Mouse (Mus musculus) layer of hippocampus, postnatal 36 days (tissue): ENCODE measurements around the gene Gm20721. TPM values are rescaled to one million over a fixed set of nuclear protein-coding genes. Genes with fewer than 3 reads are reported as not detected.
"Not testable (repeated sequence)": the region's sequence is repeated elsewhere in the genome, so short reads cannot be mapped to it uniquely, and the experiment has no call there.

Experiments
- DNase-seq, 2 experiments: peaks; one replicate each; pipeline ENCODE4 v3.0.0; 2022
- total RNA-seq, 2 experiments: library from RNA; stranded (reverse); gene quantifications; 2 replicates each; pipeline ENCODE4 v1.2.3; 2021

Gene Gm20721
- total RNA-seq = 1 to 10 TPM; 1.7 to 2.7 TPM

- DNase-seq = no peak
These were observed at the start of gene Gm20721 for GRCm38 (mm10) chr2:174346612-174346998. Gm20721 (minus strand) TSS chr2:174346712.

- no peak for DNase-seq
These were observed 46.9 kb upstream of the Gm20721 start for GRCm38 (mm10) chr2:174393383-174393782.

DNA sequence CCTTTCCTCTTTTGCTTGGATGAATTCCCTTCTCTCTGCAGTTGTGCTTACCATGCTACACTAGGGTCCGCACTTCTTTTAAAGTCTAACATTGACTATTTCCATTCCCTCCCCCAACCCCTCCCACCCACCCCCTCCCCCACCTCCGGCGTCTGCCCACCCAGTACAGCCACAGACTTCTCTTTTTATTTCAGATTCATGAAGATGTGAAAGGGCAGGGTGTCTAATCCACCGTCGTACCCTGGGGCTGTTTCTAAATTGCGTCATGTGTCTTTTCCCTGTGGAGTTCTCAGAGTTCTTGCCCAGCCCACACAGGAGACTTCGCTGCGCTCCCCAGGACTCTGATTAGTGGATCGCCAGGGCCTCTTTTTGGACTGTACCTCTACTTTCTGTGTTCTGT, 46.0 kb upstream of the Gm20721 start:
- no peak for DNase-seq

DNA sequence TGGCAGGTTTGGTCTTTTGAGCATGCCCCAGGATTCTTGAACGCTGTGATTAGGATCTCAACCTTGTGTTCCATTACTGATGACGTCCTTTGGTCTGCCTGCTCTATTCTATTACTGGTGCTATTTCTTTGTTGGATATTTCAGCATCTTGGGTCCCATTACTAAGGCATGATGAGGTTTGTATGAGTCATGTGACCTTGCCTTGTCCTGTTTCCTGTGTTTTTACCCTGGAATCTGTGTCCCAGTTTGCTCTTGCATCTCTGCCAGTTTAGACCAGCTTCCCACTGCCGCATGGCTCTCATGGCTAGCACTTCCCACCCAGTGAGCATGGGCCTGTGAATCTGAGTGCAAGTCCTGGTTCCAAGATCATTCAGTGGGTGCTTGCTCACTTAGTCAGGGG, 45.4 kb upstream of the Gm20721 start:
- no peak for DNase-seq

DNA sequence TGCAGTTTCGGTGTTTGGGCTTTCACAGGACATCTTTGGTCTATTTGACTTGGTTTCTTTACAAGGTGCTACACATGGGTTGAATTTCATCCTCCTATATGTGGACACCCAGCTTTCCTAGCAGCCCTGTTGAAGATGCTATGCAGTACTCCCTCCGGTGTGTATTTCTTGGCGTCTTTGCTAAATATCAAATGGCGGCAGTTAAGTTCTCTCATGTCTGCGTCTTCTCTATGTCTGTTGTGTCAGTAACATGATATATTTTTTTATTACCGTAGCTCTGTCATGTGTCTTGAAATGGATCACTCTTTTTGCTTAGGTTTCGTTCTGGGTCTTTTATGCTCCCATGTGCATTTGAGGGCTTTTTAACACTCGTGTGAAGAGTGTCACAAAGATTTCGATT, 34.5 kb upstream of the Gm20721 start:
- DNase-seq = no peak

DNA sequence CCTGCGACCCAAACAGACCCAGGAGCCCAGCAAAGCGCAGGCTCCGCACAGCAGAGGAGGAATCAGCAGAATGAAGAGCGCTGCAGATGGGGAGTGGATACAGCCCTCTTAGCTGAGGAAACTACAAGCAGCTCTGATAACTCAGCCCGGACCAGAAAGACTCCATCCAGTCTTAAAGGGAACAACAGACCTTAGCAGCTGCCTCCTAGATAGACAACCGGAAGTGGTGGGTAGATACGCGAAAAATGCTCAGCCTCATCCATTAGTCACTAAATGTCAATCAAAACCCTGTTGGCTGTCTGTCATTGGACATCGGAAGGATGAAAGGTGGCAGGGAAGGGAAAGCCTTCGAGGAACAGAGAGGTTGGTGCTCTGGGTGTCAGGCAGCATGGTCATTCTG, 20.1 kb upstream of the Gm20721 start:
- DNase-seq = no peak

GRCm38 (mm10) chr2:174359656-174360055, 13.1 kb upstream of the Gm20721 start:
- DNase-seq = no peak

DNA sequence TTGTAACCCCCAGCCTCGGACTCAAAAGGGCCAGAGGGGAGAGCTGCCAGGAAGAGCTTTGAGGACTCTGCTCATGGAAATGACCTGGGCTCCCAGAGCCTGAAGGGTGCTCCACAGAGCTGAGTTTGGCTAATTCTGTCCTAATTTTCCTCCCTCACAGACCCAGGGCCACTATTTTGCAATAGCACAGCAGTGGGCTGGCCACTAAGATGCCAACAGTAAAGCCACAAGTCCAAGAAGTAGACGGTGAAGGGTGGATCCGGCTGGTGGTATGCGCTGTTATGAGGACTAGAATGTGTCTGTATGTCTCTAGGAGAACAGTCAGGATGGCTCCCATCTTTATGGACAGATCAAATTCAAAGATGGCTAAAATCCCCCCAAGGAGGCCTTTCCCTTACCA, 12.0 kb upstream of the Gm20721 start:
- DNase-seq = no peak

GRCm38 (mm10) chr2:174346999-174347668, 622 bp upstream of the Gm20721 start:
- DNase-seq = not testable (repeated sequence)

- no peak for DNase-seq
These were observed 1.5 kb downstream of the Gm20721 start for GRCm38 (mm10) chr2:174344996-174345395.

DNA sequence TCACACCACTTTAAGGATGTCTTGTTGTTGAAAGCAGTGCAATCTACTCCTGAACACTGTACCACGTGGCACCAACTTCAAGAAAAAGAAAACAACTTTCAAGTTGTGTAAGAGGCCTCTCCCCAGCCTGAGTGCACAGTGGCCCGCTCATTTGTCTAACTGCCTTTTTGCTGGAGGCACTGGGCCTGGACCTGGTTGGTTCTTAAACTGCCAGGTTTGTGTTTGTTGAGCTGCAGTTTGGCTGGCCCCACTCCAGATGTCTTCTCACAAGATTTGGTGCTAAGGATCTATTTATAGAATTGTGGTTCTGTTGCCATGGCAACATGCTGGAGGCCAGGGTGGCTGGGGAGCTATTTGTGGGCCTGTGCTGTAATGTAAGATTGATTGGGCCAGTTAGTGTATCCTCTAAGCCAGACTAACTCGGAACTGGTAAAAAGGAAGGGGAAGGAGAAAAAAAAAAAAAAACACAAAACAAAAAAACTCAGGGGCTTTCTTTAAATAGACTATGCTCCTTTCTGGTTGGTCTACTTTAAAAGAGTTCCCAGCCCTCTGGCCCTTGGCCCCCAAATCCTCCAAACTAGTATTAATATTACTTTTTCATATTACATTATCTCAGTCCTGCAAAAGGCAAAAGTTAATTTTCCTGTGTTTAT, 2.4 kb downstream of the Gm20721 start:
- peak; percentile 45 to 46 for DNase-seq

DNA sequence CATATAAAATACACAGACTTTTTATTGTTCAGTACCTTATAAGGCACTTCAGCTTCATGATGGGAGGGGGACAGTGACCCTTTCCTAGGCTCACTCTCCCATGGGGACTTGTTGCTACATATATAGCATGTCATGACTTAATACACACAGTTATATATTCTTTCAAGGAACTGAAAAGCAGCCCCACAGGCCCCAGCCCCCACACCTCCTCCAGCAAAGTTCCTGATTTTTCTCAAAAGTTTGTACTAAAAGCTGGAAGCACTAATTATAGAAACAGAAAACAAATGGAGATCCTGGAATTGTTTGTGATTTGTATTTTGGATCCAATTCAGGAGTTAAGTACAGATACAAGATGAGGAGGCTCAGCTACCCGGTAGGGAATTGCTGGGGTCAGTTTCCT, 2.9 kb downstream of the Gm20721 start:
- no peak for DNase-seq

DNA sequence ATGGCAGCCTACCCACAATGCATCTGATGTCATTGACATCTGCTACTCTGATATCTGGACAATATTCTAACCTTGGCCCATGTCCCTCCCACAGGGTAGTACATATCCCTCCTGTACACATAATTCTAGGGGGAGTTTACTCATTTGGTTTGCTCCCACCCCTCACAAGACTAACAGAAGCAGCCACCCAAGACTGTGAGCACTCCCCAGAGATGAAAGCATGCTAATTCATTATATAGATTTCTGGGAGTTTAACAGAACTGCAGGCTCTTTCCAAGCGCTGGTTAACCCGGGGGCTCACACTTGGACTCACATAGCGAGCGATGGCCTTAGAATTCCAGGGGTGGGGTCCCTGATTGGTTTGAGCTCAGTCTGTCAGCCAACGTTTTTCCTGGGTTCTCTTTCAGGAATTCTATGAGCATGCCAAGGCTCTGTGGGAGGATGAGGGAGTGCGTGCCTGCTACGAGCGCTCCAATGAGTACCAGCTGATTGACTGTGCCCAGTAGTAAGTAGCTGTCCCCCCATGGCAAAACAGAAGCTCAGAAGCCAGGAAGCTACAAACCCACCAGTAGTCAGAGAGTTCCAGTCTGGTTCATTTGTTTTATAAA, 3.6 kb downstream of the Gm20721 start:
- DNase-seq = no peak

GRCm38 (mm10) chr2:174340893-174341580, 5.5 kb downstream of the Gm20721 start:
- no peak for DNase-seq

DNA sequence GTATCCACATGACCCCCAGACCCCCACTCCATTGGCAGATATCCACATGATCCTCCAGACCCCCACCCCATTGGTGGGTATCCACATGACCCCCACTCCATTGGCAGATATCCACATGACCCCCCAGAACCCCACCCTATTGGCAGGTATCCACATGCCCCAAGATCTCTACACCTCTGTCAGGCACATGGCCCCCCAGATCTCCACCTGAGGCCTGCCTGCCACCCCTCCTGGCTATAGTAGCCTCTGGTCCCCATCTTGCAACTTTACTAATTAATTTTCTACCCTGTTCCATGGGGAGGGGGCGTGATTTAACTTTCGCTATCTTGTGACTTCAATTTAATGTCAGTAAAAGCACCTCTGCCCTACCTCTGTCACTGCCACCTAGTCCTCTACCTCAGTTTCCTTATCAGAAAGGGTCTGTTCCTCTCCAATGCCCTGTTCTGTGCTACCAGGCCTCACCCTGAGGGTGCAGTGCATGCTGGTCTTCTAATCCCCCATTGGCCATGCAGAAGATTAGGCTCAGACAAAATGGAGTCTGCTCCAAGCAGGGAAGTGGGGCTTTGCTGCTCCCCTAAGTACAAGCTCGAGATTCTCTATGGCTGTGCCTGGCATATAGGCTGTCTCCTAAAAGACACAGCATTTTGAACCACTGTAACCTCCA, 6.2 kb downstream of the Gm20721 start:
- no peak for DNase-seq

DNA sequence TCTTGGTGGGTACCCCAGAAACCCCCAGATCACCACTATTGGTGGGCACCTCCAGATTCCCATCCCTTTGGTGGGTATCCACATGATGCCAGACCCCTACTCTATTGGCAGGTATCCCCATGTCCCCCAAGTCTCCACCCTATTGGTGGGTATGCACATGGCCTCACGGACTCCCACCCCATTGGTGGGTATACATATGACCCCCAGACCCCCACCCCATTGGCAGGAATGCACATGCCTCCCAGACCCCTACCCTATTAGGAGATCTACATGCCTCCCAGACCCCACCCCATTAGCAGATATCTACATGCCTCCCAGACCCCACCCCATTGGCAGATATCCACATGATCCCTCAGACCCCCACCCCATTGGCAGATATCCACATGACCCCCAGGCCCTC, 6.8 kb downstream of the Gm20721 start:
- DNase-seq = no peak

DNA sequence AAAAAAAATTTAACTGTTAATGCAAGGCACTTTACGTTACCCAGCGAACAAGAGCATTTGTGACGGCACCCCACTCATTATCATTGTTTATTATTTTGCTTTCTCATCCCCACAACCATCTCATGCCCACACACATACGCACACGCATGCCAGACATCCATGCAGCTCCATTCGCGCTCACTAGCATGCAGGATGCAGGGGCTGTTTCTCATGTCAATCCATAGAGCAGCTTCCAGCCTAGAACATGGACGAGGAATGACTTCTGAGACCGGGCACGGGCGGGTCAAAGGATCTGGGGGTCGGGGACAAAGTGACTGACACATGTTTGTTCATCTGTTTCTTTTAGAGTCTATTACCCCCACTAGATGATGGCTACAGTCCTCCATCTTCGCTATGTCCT, 9.2 kb downstream of the Gm20721 start:
- DNase-seq = no peak

DNA sequence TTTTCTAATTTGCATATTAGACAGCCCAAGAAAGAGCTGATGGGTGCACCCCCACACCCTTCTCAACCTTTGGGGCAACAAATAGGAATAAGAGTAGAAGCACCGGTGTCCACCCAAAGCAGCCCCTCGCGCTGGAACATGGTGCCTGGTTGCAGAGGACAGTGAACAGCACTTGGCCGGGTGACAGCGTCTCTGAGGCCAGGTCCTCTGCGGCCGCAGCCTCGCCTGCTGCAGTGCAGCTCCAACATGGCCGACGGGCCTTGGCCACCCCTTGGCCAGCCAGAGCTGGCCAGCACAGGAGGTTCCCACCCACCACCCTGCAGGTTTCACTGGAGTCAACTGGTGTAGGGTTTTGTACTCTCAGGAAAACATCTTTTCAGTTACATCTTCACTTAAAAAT, 12.1 kb downstream of the Gm20721 start:
- no peak for DNase-seq

DNA sequence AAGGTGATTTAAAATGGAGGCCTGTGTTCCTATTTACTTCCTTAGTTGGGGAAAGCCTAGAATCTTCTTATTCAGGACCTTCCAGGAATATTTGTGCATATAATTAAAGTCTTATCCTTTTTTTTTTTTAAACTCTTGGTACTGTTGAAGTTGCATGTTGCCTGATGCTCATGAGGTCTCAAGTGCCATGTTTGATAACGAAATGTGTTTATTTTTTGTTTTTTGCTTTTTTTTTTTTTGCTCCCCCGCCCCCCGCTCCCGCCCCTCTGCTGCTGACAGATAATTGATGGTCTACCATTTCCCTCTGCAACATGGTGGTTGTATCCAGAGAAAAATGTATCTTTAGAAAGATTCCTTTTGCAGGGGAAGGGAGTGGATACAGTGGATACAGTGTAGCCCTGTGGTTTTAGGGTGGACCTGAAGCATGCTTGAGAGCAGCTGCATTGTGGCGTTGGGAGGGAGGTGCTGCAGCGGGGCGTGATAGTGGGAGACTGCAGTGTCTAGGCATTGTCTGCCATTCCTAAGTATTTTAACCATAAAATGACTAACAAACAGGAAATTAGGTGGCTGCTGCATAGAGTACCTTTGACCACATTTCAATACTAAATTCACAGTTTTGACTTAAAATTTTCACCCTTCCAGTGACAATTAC, 13.1 kb downstream of the Gm20721 start:
- DNase-seq = no peak

- no peak for DNase-seq
These were observed 15.1 kb downstream of the Gm20721 start for GRCm38 (mm10) chr2:174331282-174332030.

GRCm38 (mm10) chr2:174330616-174331191, 15.8 kb downstream of the Gm20721 start:
- peak; percentile 62 to 70 for DNase-seq
